Mouse (Mus musculus) retina, adult 2 months (tissue): Measurements from ENCODE around the gene Nectin1.

Experiments used
- DNase-seq: peaks from one replicate; pipeline ENCODE4 v3.0.0-alpha.2; 2012; ENCODE audit warnings: low read depth, low spot score

Gene Nectin1

DNA sequence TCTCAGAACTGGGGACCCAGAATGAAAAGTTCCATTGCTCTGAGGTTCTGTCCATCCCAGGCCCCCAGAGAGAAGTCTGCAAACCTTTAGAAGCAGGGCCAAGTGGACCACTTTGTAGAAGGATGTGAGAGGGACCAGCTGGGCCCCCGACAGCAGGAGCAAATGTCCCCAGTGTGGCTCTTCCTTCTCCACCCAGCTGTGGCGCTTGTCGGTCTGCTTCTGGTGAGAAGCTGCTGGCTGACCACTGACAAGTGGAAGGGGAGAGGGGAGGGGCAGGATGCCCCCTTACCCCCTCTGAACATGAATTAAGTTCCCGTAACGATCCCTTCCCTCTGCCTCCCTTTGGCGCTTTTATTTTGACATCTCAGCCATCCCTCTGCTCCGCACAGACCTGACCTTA lies 54.0 kb downstream of the Nectin1 start:
- no peak for DNase-seq

DNA sequence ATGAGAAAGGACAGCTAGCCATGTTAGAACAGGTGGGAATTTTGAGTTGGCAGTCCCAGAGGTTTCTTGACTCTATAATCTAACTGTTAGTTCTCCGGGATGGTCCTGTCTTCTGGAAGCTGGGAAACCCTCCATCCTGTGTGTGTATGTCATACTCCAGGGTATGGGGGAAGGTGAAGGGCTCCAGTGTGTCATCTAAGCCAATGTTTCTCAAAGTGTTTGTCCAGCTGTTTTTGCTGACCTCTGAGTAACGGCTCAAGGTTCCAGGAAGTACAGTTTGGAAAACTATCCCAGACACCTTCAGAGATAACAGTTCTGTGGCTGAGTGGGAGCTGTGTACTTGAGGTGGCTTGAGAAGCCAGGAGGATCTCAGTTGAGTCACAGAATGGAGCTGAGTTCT lies 56.7 kb downstream of the Nectin1 start:
- no peak for DNase-seq

DNA sequence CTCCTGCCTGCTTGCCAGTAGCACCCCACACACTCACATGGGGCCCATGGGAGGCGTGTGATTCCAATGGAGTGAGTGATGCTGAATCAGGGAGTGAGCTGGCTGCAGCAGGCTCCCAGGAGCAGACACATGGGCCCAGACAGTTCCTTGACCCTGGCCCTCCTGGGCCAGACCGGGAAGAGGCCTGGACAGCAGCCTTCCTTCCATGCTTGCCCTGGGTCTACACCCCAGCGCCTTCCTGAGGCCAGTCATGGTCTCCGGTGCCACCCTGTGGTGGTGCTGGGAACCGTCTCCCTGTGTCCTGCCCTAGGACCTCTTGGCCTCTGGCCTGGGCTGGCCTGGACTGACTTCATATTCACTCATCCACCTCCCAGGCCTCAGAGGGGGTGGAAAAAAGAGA lies 58.1 kb downstream of the Nectin1 start:
- DNase-seq: peak; percentile 39

DNA sequence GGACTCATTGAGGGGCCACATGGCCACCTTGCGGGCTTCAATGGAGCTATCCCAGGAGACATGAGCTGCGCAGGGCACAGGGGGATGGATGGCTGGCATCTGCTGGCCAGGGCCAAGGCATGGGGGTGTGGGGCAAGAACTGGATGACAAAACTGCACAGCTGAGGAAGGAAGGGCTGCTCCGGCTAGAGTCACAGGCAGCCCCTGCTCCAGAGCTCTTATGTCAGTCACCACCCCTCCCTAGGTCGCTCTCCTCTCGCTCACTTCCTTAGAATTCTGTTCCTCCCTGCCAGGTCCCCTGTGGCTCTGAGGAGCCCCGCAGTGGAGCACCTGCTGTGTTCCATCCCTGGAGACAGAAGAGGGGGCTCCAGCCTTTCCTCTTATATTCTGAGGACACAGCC lies 63.8 kb downstream of the Nectin1 start:
- DNase-seq: no peak

DNA sequence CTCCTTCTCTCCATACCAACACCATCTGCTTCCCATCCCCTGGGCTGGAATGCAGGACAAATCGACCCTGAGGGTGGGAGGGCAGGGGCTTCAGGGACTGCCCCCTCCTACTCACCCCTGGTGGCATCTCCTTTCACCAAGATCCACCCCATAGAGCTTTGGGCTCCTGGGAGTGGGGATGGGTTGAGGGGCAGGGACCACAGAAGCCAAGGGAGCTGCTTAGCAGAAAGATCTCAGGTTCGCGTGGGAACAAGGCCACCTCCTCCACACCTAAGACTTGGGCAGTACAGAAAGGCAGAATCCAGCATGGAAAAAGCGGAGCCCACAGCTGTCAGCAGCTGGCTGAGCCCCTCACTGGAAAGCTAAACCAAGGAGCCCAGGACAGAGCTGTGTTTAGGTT lies 64.3 kb downstream of the Nectin1 start:
- DNase-seq: no peak

DNA sequence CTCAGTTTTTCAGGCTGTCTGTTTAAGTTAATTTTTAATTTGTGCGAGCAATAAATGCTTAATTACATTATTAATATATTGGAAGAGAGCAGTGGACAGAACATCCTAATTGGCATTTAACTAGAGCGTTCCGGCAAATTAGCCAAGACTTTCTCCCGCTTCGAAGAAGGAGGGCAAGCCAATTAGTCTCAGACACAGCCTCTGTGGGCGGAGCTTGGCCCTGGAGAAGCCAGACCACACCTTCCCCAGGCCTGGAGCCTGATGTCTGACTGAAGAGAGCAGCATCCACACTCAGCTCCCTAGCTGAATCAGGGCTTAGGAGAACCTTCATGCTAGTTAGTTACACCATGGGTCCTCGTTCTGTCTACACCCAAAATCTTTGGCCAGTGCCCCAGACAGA lies 64.8 kb downstream of the Nectin1 start:
- DNase-seq: no peak

DNA sequence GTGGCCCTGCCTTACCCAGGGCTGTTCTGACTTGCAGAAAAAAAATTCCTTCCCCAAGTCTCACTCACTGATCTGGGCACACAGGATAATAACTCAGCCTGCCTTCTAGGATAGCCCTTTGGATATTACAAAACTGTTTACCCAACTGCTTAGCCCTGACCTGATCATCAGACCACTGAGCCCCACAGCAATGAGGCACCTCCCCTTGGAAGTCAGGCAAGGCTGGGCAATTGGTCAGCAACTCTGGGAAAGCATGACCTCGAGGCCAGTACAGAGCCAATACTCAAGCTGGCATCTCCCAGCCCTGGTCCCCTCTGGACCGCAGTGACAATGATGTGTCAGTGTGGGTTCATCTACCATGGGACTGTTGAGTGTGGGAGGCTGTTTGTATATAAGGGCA lies 69.4 kb downstream of the Nectin1 start:
- DNase-seq: no peak

DNA sequence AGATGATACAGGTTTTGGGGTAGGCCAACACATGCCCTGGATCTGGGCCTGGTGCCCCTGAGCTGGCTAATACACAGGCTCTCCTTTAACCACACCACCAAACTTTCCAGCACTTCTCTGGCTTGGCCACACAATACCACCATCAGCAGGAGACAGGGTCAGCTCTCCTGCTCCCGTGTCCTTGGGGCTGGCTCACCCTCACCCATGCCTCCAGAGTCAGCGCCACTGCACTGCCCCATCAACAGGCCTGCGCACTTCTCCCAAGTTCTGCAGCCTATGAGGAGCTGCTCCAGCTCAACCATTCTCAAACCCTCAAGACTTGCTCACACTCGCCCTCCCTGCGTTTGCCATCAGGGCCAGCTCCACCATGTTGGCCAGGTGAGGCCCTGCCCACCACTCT lies 78.4 kb downstream of the Nectin1 start:
- DNase-seq: no peak

DNA sequence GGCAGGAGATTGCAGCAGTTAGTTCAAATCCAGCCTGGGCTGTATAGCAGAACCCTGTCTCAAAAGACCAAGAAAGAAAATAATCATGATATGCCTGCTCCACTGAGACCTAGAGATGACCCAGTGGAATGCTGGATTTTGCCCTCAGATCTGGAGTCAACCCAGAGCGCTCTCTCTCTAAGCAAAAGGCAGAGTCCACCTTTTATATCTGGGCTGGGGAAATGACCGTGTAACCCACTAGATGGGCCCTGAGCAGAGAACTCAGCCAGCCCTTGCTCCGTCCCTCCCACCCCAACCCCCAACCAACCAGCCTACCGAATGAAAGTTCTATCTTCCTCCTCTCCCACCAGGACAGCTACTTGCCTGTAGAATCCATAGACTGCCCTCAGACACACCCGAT lies 81.4 kb downstream of the Nectin1 start:
- no peak for DNase-seq

DNA sequence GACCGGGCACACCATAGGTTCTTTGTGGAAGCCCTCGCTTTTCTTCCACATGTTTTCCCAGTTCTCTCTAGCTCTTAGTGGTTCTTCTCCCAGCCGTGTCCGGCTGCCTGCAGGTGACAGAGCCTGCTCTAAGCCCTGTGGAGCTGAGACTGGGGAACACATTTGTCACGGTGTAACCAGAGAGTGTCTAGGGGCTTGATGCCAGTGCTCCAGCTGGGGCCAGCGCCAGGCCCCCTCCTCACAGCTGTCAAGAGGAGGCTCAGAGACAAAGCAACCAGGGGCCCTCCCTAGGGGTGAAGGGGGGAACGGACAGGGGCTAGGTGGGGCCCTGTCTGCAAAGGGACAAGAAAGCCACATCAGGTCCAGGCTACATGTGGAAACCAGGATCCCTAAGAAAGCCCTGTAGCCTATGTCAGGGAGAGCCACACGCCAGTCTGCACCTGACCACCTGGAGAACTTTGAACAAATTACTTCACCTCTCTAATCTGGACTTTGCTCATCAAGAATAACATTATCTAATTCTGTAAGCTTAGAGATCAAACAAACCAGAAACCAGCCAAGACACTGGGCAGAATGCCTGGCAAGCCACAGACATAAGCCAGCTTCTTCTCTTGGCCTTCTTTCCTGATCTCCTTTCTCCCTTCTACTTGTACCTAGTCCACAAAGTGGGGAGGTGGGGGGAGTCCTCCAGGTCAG lies 82.9 kb downstream of the Nectin1 start:
- DNase-seq: no peak

DNA sequence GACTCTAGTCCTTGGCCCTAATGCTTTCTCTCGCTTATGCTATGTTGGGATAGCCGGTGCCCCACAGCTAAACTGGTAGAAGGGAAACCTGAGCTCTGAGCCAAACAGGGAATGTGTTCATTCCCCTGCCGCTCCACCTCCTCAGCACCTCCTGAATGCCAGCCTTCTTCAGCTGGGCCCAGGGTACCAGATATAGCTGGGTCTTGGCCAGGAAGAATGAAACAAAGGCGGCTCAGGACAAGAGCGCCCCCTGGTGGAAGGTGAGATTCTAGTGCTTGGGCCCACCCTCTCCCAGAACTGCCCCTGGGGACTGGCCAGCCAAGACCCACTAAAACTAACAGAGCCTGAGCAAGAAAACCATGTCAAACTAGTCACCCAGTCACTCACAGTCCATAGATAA lies 83.8 kb downstream of the Nectin1 start:
- peak; percentile 23 for DNase-seq

DNA sequence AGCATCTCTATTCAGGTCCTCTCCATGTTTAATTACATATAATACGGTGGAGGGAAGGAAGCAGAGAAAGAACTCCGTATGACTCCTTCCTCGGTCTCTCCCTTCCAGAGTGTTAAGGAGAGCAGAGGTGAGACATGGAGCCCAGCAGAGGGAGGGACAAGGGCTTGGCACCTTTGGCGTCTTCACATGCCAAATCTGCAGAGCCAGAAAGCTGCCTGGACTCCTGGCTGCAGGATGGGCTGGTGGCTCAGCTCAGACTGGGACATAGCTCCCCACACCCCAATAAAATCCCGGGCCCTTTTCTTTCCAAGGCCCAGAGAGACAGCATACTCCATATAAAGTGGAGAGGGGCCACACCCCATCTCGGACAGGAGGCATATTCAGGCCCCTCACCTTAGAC lies 85.2 kb downstream of the Nectin1 start:
- DNase-seq: no peak

DNA sequence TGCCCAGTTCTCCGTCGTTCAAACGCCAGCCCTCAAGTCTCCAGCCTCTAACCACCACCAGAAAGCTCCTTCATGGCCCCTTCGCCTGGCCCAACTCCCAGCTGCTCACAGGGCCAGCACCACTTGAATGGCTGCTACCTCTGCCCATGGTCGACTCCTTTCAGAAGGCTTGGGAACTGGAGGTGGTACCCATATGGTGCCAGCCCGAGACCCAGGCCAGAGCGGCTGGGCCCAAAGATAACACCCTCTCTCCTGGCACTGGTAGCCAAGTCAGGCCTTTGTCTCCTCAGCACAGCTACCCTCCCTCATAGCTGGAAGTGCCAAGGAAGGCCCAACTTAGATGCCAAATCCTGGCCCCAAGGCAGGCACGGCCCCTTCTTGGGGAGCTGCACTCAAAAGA lies 89.4 kb downstream of the Nectin1 start:
- no peak for DNase-seq

DNA sequence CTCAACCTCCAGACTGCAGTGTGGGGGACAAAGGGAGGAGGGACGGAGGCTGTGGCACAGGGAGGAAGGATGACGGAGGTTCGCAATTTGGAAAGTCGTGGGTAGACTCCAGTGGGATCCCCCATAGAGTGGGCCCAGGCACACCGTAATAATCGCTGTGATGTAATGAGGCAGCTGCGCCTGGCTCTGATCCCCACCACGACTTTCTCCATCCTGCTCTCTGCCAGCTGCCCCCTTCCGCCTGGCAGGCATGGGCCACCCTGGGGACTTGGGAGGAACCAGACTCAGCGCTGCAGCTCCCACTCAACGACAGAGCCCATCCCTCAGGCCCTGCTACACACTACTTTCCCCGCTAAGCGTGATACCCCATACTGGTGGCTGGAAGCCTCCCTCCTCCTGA lies 90.5 kb downstream of the Nectin1 start:
- DNase-seq: no peak

DNA sequence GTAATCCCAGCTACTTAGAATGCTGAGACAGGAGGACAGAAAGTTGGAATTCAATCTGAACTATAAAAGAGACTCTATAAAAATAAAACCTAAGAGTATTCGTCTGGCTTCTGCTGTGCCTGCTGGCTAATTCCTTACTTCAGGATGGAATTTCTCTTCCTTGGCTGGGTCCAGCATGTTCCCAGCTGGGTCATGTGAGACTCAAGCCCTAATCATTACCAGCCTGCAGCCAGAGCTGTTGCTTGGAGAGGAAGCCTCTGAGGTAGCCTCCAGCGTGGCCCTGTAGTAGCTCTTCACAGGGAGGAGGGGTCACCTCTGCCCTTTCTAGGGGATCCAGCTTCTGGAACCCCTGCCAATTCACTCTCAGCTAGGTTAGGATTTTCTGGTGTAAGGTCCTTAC lies 94.8 kb downstream of the Nectin1 start:
- no peak for DNase-seq

DNA sequence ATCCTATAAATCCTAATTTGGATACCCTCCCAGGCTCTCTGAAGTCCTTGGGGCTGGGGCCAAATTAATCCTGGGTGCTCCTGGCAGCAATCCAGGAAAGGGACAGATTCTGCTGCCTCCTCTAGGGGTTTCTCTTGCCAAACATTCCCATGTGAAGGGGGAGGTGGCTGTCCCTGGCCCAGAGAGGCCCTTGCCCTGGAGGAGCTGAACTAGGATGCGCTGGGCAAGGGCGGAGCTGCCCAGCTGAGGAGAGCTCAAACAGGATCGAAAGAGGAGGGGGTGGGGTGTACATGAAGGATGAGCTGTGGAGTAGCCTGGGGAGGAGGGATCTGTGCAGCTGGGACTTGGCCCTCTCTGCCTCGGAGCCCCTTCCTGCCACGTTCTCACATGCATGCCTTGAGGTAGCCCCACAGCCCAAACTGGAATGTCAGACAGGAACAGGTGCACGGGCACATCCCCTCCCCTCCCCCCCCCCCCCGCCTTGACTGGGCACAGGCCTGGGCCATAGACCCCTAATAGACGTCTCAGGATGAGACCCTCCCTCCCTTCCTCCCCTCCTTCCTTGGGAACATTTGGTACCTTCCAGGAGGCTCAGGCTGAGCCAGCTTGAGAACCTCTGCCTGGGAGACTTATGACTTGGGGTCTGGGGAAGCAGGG lies 99.3 kb downstream of the Nectin1 start:
- no peak for DNase-seq

DNA sequence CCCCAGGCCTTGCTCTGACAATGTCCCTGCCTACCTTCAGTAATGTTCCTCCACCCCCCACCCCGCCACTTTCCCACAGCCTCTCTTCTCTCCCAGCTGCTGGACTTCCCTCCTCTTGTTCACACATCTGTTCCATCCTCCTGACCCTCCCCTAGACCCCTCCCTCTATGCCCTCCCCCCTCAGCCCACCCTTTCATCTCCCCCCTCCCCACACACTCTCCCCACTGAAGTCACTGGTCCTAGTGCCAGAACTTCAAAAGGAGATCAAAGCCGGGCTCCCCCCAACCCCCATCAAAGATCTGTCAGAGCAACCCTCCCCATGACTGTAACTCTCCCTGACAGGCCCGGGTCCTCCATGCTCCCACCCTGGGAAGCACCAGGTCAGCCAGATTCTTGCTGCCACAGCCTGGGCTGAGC lies 99.9 kb downstream of the Nectin1 start:
- no peak for DNase-seq

DNA sequence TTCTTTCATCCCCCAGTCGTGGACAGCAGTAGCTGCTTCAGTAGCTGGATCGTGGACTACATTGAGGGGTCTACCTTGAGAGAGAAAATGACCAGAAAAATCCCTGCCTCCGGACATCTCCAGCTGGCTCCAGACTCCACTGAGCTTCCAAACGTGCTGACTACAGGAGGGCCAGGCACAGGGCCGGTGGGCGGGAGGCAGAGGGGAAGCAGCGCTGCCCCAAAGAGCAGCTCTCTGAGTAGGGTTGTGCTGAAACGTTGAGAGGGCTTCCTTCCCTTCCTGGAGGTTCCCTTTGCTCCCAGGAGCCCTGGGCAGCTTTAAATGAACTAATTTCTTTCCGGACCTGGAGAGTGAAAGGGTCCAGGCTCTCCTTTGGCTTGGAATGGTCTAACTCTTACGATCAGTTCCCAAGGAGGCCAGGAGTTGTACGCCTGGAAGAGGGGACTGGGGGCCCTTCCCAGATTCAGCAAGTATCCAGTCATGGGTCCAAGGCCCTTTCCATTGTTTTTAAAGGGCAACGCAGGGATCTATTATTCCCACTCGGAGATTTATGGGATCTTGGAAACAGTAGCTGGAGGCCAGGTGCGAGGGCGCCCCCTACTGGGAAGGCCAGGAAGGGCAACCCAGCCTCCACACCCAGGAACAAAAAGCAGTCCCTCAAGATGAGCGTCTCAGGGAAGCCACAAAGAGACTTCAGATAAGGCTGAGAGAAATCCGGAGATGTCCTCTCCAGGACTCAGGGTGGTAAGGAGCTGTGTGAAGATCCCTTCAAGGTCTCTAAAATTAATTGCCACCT lies 102.1 kb downstream of the Nectin1 start:
- DNase-seq: no peak

DNA sequence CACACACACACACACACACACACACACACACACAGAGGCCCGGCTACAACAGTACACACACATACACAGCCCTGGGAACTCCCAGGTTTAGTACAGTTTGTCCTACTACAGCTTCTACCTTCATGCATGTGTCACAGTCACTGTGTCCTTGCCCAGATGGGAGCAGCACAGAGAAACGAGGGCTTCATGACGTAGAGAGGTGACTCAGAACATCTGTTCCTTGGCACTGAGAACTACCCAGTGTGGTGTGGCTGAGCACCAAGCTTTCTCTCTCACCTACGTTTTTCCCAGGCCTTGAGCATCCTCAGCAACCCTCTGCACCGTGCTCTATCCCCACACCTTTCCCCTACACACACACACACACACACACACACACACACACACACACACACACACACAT lies 104.1 kb downstream of the Nectin1 start:
- no peak for DNase-seq

DNA sequence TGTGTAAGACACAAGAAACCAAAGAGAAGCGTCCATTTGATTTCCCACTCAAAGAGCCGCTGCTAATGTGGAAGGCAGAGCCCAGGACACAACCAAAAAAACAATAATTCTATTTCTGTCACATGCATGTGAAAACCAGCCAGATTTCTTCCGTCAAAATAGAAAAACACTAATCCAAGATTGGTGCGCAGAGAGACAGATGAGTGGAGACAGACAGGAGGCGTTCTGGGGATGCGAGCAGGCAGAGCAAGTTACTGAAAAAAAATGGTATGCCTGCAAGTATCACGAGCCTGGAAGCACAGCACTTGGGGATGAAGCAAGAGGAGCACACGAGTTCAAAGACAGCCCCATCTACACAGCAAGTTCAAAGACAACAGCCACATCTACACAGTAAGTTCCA lies 106.5 kb downstream of the Nectin1 start:
- no peak for DNase-seq

DNA sequence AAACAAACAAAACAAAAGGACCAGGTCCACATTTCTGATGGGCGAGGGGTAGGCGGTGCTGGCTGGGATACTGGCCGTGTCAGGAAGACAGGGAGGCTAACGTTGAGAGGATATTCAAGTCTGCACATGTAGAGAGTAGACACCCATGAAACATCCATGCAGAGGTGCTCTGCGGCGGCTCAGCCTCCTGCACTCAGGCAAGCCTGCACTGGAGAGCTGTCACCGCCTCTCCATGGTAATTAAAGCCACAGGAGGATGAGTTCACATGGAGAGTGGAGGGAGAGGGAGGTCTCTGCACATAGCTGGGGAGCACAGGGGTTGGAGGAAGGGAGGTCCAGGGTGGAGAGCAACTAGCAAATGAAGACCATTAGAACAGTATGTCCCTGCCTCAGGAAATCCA lies 107.4 kb downstream of the Nectin1 start:
- no peak for DNase-seq

DNA sequence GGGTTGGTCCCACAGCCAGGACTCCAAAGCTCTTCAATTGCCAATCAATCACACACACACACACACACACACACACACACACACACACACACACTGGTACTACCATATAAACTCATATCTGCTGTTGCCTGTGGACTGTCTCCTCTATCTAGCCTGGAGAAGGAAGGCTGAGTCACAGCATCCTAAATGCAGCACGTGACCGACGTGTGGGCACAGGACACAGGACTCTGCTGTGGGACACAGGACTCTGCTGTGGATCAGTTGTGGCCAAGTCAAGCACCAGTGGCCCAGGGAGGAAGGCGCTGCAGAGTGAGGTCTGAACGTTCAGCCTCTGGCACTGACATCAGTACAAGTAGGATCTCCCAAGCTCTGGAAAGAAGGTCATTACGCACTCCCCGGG lies 112.1 kb downstream of the Nectin1 start:
- no peak for DNase-seq
